Mouse (Mus musculus) embryonic stem cell, embryonic (primary cell): Measurements from ENCODE around the gene Abca12.

Experiments used
- CTCF ChIA-PET, 4 experiments: fragments of 300-600 bp in 2 of 4; fragments of 350-600 bp in 2 of 4; sonication (Branson Sonifier 250); formaldehyde crosslinking; loops; one replicate each; lab custom pipeline; 2022; ENCODE audit warnings: inconsistent platforms in 2 of 4; lab: Charles Lee
- POLR2A ChIA-PET, 4 experiments: fragments of 300-600 bp in 2 of 4; fragments of 350-600 bp in 2 of 4; sonication (Branson Sonifier 250); formaldehyde crosslinking; loops; one replicate each; lab custom pipeline; 2022; ENCODE audit warnings: antibody characterized with exemption in 4 of 4, inconsistent platforms in 1 of 4; lab: Charles Lee

Gene Abca12

GRCm38 (mm10) chr1:71414810-71415209 is at the start of gene Abca12:
Gene Abca12, minus strand, starts transcription at chr1:71414910.
- ChIA-PET POLR2A (no interaction called here), CTCF (no interaction called here)

GRCm38 (mm10) chr1:71457961-71458360 is 43.3 kb upstream of the Abca12 start:
- ChIA-PET POLR2A (no interaction called here), CTCF (no interaction called here)

- CTCF ChIA-PET, result no interaction called here
- POLR2A ChIA-PET, result no interaction called here
Measured at GRCm38 (mm10) chr1:71447424-71447823, 32.7 kb upstream of the Abca12 start.

GRCm38 (mm10) chr1:71421741-71422333 is 7.1 kb upstream of the Abca12 start:
- ChIA-PET POLR2A (no interaction called here), CTCF (no interaction called here)

GRCm38 (mm10) chr1:71418467-71418866 is 3.8 kb upstream of the Abca12 start:
- CTCF ChIA-PET, result no interaction called here
- POLR2A ChIA-PET, result no interaction called here

GRCm38 (mm10) chr1:71417951-71418350 is 3.2 kb upstream of the Abca12 start:
- CTCF ChIA-PET, result no interaction called here

GRCm38 (mm10) chr1:71414084-71414483 is 626 bp downstream of the Abca12 start:
- ChIA-PET CTCF (no interaction called here), POLR2A (no interaction called here)

More at GRCm38 (mm10) chr1:71417951-71418350, 3.2 kb upstream of the Abca12 start:
- POLR2A ChIA-PET, result no interaction called here

- CTCF ChIA-PET, result no interaction called here
- POLR2A ChIA-PET, result interaction anchor here in 1 of 4 experiments (1.0 kb wide), 1 partner anchor 49 kb away, joined by 3 read pairs; no protein-coding TSS in a partner anchor
Measured at GRCm38 (mm10) chr1:71413114-71413513, 1.6 kb downstream of the Abca12 start.

GRCm38 (mm10) chr1:71407711-71408110 is 7.0 kb downstream of the Abca12 start:
- POLR2A ChIA-PET, result no interaction called here
- CTCF ChIA-PET, result interaction anchor here in 1 of 4 experiments (0.5 kb wide), 1 partner anchor 617 kb away, joined by 3 read pairs; no protein-coding TSS in a partner anchor

- ChIA-PET CTCF (no interaction called here), POLR2A (no interaction called here)
Measured at GRCm38 (mm10) chr1:71397635-71398034, 17.1 kb downstream of the Abca12 start.

- POLR2A ChIA-PET, result interaction anchor here in 1 of 4 experiments (1.0 kb wide), 1 partner anchor 106 kb away, joined by 3 read pairs; no protein-coding TSS in a partner anchor
- CTCF ChIA-PET, result no interaction called here
Measured at GRCm38 (mm10) chr1:71396105-71396504, 18.6 kb downstream of the Abca12 start.

- ChIA-PET CTCF (no interaction called here), POLR2A (no interaction called here)
Measured at GRCm38 (mm10) chr1:71394177-71394576, 20.5 kb downstream of the Abca12 start.

GRCm38 (mm10) chr1:71393489-71393888 is 21.2 kb downstream of the Abca12 start:
- CTCF ChIA-PET, result no interaction called here
- POLR2A ChIA-PET, result no interaction called here

- CTCF ChIA-PET, result no interaction called here
- POLR2A ChIA-PET, result no interaction called here
Measured at GRCm38 (mm10) chr1:71392463-71392862, 22.2 kb downstream of the Abca12 start.

- POLR2A ChIA-PET, result no interaction called here
- CTCF ChIA-PET, result no interaction called here
Measured at GRCm38 (mm10) chr1:71386593-71386992, 28.1 kb downstream of the Abca12 start.

GRCm38 (mm10) chr1:71384098-71384497 is 30.6 kb downstream of the Abca12 start:
- POLR2A ChIA-PET, result no interaction called here
- CTCF ChIA-PET, result no interaction called here

GRCm38 (mm10) chr1:71373090-71373489 is 41.6 kb downstream of the Abca12 start:
- POLR2A ChIA-PET, result no interaction called here
- CTCF ChIA-PET, result no interaction called here

- POLR2A ChIA-PET, result interaction anchor here in 2 of 4 experiments (0.6 to 0.7 kb wide), 2 partner anchors 10 to 186 kb away, joined by 3 to 4 read pairs; partner anchors contain the start of gene Atic (in 1 of the 2)
- CTCF ChIA-PET, result no interaction called here
Measured at GRCm38 (mm10) chr1:71370266-71370665, 44.4 kb downstream of the Abca12 start.

GRCm38 (mm10) chr1:71367770-71368169 is 46.9 kb downstream of the Abca12 start:
- ChIA-PET CTCF (no interaction called here), POLR2A (no interaction called here)

- ChIA-PET POLR2A (no interaction called here), CTCF (no interaction called here)
Measured at GRCm38 (mm10) chr1:71342861-71343554, 71.7 kb downstream of the Abca12 start.

GRCm38 (mm10) chr1:71342261-71342594 is 72.5 kb downstream of the Abca12 start:
- POLR2A ChIA-PET, result no interaction called here
- CTCF ChIA-PET, result no interaction called here
